Mouse (Mus musculus) bone marrow macrophage, adult 2 months (primary cell): Measurements from ENCODE around the gene Aff3.

Experiments
- CTCF ChIP-seq: IDR thresholded peaks from 2 replicates; pipeline ENCODE4 v1.5.1; 2012; ENCODE audit warnings: low read depth, mild to moderate bottlenecking, low read length, moderate library complexity
- POLR2A ChIP-seq: IDR thresholded peaks from 2 replicates; pipeline ENCODE4 v1.6.1; 2012; ENCODE audit warnings: mild to moderate bottlenecking, low read depth, low read length, borderline replicate concordance

DNA sequence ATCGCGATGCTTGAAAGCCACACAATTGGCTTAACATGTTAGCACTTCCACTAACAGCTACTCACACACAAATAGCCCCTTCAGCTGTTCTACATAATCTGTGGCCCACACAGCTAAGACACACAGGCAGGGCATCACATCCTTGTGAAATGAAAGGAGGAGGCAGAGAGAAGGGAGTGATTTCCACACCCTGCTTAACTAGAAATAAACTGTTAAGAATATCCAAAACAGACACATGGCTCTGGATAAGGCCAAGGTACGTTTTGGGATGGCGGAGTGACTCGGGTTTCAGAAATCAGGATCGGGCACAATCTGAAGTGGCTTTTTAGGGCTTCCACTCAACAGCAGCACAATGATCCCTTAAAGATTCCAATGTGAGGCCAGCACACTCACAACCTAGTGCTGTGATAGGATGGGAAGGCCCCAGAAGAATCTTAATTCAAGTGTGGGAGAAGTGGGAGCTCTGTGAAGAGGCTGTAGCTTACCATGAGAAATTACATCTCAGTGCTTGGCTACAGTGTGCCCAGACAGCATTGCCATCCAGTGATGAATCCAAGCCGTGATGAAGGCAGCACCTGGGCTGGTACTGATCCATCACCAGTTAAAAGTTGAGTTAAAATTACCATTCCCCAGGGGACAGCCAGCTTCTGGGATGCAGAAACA is 214.8 kb downstream of the Aff3 start:
- TF ChIP-seq POLR2A (no peak), CTCF (no peak)
